Mouse (Mus musculus) adrenal gland, postnatal 4 days (tissue): Measurements from ENCODE around the gene Mob3a. TPM values are rescaled to one million over a fixed set of nuclear protein-coding genes. Genes with fewer than 3 reads are reported as not detected.

ENCODE experiments used
- total RNA-seq, 2 experiments: library from RNA; stranded (reverse); gene quantifications; 2 replicates each; pipeline ENCODE4 v1.2.3; 2021

The Mob3a gene
- total RNA-seq, 2 experiments from 2014 or later, result 16.5 to 16.6 TPM

Other genes with a start within 250 kb of the Mob3a start
- gene Onecut3, start 207.1 kb downstream of the Mob3a start, total RNA-seq, result not detected
- under 1 TPM; 0.50 to 0.82 TPM for gene Atp8b3, start 162.9 kb downstream of the Mob3a start, total RNA-seq
- gene Rexo1, start 140.4 kb downstream of the Mob3a start, total RNA-seq, result 10 to 100 TPM; 71.7 to 78.9 TPM
- gene Klf16, start 124.7 kb downstream of the Mob3a start, total RNA-seq, result 10 to 100 TPM; 14.2 to 16.5 TPM
- gene Abhd17a, start 111.6 kb downstream of the Mob3a start, total RNA-seq, result 100 to 1,000 TPM; 106 to 112 TPM
- 10 to 100 TPM; 49.5 to 51.8 TPM for gene Scamp4, start 99.1 kb downstream of the Mob3a start, total RNA-seq
- 1 to 10 TPM; 4.0 to 4.9 TPM for gene Adat3, start 99.1 kb downstream of the Mob3a start, total RNA-seq
- gene Gm49322, start 96.0 kb downstream of the Mob3a start, total RNA-seq, result 1 to 10 TPM; 3.0 to 3.4 TPM
- gene Csnk1g2, start 79.1 kb downstream of the Mob3a start, total RNA-seq, result 100 to 1,000 TPM; 169 to 173 TPM
- 10 to 100 TPM; 72.0 to 76.3 TPM for gene Btbd2, start 44.9 kb downstream of the Mob3a start, total RNA-seq
- gene Mknk2, start 23.9 kb downstream of the Mob3a start, total RNA-seq, result 100 to 1,000 TPM; 126 to 134 TPM
- 10 to 100 TPM; 18.3 to 24.9 TPM for gene Izumo4, start 207 bp upstream of the Mob3a start, total RNA-seq
- gene Ap3d1, start 40.3 kb upstream of the Mob3a start, total RNA-seq, result 100 to 1,000 TPM in 1 of 2 experiments, 10 to 100 TPM in 1; 98.9 to 114 TPM
- 10 to 100 TPM; 81.2 to 83.2 TPM for gene Dot1l, start 53.2 kb upstream of the Mob3a start, total RNA-seq
- 10 to 100 TPM; 79.5 to 79.9 TPM for gene Sf3a2, start 96.2 kb upstream of the Mob3a start, total RNA-seq
- gene Plekhj1, start 96.6 kb upstream of the Mob3a start, total RNA-seq, result 100 to 1,000 TPM in 1 of 2 experiments, 10 to 100 TPM in 1; 93.7 to 105 TPM
- gene Amh, start 103.3 kb upstream of the Mob3a start, total RNA-seq, result 1 to 10 TPM in 1 of 2 experiments, under 1 TPM in 1; 0.79 to 1.1 TPM
- 10 to 100 TPM; 12.7 to 18.4 TPM for gene Jsrp1, start 111.5 kb upstream of the Mob3a start, total RNA-seq
- gene Oaz1, start 124.7 kb upstream of the Mob3a start, total RNA-seq, result 100 to 1,000 TPM; 668 to 717 TPM
- gene Lingo3, start 142.1 kb upstream of the Mob3a start, total RNA-seq, result 1 to 10 TPM; 1.1 to 1.5 TPM
- gene Lsm7, start 153.2 kb upstream of the Mob3a start, total RNA-seq, result 10 to 100 TPM; 50.4 to 52.9 TPM
- 10 to 100 TPM; 43.5 to 47.7 TPM for gene Sppl2b, start 153.3 kb upstream of the Mob3a start, total RNA-seq
- gene Tmprss9, start 169.9 kb upstream of the Mob3a start, total RNA-seq, result not detected
- gene Timm13, start 199.0 kb upstream of the Mob3a start, total RNA-seq, result 100 to 1,000 TPM; 162 to 179 TPM
- gene Lmnb2, start 216.3 kb upstream of the Mob3a start, total RNA-seq, result 10 to 100 TPM; 18.5 to 23.1 TPM
- 10 to 100 TPM; 10.9 to 11.1 TPM for gene Gadd45b, start 228.1 kb upstream of the Mob3a start, total RNA-seq